Mouse (Mus musculus) erythroblast, adult 5-6 weeks (primary cell): ENCODE results near the gene Ntsr2. TPM values are rescaled to one million over a fixed set of nuclear protein-coding genes. Genes with fewer than 3 reads are reported as not detected.
"Not testable (repeated sequence)": the region's sequence is repeated elsewhere in the genome, so short reads cannot be mapped to it uniquely, and the experiment has no call there.

Experiments
- ATAC-seq: replicated peaks from 2 replicates; pipeline ENCODE4 v1.8.0; 2016; ENCODE audit warnings: moderate number of reproducible peaks, mild to moderate bottlenecking, moderate TSS enrichment, inconsistent platforms; ENCODE audit not compliant: poor library complexity, low FRiP score, severe bottlenecking
- total RNA-seq, 2 experiments: library from RNA; stranded (forward) in 1 of 2; stranded (reverse) in 1 of 2; fragments of 150-400 nt in 1 of 2; fragments of 200-764, 138-1000 nt in 1 of 2; gene quantifications; 2 replicates each; pipeline versions ENCODE4 v1.2.3 to v1.2.4; 2015 to 2017; ENCODE audit warnings: low replicate concordance in 2 of 2

Gene Ntsr2
- total RNA-seq, 2 experiments from 2014 or later: not detected

GRCm38 (mm10) chr12:16644698-16645097 lies 8.5 kb upstream of the Ntsr2 start:
- no peak for ATAC-seq

DNA sequence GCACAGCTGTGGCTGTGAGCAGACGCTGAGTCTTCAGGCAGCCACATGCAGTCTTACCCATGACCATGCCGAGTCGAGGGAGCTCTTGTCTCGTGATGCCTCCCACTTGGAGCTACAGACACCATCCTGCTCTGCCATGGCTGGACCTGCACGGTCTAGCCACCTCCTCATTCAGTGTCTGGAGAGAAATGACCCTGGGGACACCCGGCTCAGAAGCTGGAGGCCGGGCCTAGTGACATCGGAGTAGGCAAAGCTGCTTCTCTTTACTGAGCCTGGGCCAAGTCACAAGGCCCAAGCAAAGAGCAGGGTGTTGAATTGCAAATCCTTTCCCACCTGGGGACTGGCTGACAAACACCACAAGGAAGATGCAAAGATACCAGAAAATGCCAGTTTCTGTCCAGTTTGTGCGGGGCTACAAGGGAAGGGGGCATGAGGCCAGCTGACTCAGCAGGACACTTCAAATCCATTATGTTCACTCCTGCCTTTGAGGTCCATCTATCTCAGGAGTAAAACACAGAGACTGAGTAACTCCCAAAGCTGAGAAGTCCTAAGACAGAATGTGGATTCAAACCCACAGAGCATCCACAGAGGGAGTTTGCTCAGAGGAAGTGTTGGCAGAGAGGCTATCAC lies 6.3 kb upstream of the Ntsr2 start:
- no peak for ATAC-seq

DNA sequence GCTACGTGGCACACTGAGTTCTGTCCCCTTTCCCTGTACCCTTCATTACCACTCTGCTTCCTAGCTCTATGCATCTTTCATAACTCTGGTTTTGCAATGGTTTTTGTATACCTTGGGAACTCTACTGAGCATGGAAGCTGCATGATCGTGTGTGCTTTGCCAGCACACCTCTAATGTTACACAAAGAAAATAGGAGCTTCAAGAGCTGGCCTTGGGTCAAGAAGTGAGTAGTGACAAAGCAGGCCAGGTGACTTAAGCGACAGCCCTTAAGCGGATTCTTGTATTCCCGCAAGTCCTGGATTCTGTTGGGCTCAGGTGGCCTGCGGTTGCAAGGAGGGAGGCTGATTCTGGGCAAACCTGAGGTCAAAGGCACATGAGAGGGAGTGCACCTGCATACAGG lies 4.9 kb upstream of the Ntsr2 start:
- ATAC-seq: no peak

DNA sequence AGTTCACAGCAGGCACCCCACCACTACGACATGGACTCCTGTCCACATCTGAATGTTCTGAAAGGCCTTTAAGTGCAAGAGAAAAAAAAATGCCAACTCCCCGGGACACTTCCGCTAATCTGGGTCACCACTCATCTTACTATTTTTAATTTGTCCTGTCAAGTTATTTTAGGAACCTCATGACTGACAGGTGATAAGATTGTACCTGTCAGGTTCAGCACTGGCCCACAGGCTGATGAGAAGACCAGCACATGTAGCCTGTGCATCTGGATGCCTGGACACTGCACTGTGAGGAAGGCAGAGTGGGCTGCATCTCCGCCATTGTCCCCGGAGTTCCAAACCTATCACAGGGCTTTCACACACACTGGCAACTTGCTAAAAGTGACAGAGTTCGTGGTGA lies 3.4 kb upstream of the Ntsr2 start:
- no peak for ATAC-seq

GRCm38 (mm10) chr12:16655604-16656003 lies 2.4 kb downstream of the Ntsr2 start:
- ATAC-seq: no peak

- no peak for ATAC-seq
These were observed 4.0 kb downstream of the Ntsr2 start for GRCm38 (mm10) chr12:16656906-16657875.

DNA sequence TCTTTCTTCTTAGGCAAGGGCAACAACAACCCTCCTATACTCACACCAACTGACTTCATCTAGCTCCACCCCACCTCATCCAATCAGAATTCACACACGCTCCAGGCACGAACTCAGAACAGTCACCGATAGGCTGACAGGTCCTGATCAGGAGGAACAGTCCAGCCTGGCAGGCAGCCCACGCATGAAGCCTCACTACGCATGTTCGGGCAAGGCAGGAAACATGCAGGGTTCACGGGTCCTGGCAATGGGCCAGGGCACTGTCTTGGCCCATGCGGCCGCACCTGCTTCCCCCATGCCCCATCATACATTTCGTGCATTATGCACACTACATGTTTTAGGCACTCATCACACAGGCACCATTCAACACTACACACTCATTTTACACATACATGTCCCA lies 8.3 kb downstream of the Ntsr2 start:
- no peak for ATAC-seq

GRCm38 (mm10) chr12:16661936-16662335 lies 8.8 kb downstream of the Ntsr2 start:
- no peak for ATAC-seq

DNA sequence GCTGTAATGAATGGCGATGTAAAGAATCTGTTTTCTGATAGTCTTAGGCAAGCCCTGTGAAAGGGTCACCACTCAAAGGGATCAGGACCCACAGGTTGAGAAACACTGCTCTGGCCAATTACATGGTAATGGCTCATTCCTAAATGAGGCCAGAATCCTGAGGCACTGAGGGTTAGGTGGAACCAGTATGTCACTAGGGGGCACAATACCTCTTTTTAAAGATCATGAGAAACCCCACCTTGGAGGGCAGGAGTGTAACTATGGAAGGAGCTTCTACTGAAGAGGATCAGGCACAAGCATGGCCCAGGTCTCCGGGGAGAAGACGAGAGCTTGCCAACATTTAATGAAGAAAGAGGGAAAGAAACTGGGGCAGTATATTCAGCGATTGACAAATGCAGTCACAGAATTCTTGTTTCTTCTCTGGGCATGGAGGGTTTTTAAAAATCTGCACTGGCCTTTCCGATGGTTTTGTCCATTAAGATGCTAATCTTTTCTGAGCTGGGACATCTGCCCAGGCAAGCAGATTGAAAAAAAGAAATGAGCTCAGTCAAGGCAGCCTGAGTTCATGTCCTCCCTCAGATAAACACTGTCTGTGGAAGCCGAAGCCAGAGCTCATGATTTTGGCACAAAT lies 9.9 kb downstream of the Ntsr2 start:
- ATAC-seq: no peak

- no peak for ATAC-seq
These were observed 11.8 kb downstream of the Ntsr2 start for GRCm38 (mm10) chr12:16665022-16665421.

DNA sequence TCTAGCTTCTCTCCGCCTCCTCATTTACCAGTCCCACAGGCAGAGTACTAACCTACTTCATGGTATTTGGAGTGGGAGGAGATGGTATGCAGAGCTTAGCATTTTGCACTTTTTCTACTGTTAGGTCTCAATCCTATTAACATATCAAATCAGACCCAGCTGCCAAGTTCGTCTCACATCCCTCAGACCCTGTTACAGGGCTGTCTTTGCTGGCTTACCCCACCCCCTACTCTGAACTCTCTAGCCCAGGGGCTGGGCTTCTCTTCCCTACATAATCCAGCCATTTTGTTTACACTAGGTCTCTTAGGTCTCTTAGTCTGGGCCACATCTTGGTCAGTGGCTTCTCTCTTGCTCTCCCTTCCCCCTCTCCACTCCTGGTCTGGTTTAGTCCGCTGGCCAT lies 16.0 kb downstream of the Ntsr2 start:
- ATAC-seq: no peak

GRCm38 (mm10) chr12:16672246-16672645 lies 19.1 kb downstream of the Ntsr2 start:
- no peak for ATAC-seq

GRCm38 (mm10) chr12:16690631-16691030 lies 37.4 kb downstream of the Ntsr2 start:
- no peak for ATAC-seq

DNA sequence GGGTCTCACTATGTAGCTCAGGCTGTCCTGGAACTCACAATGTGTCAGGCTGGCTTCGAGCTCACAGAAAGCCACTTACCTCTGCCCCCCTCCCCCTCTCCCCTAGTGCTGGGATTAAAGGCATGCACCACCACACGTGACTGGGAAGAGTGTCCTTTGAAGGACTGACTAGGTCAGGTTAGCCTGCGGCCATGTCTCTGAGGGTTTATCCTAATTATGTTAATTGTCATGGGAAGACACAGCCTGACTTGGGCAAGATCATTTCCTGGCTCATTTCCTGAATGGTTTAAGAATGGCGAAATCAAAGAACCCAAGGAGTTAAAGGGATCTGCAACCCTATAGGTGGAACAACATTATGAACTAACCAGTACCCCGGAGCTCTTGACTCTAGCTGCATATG lies 41.6 kb downstream of the Ntsr2 start:
- no peak for ATAC-seq

DNA sequence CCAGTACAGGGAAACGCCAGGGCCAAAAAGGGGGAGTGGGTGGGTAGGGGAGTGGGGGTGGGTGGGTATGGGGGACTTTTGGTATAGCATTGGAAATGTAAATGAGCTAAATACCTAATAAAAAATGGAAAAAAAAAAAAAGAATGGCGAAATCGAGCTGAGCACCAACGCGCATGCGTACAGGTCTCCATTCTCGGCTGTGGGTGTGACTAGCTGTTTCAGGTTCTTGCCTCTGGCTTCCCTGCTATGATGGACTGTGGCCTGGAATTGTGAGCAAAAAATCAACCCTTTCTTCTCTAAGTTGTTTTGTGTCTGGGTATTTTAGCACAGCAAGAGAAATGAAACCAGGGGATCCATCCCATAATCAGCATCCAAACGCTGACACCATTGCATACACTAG lies 42.1 kb downstream of the Ntsr2 start:
- ATAC-seq: not testable (repeated sequence)

GRCm38 (mm10) chr12:16696146-16696545 lies 43.0 kb downstream of the Ntsr2 start:
- ATAC-seq: no peak

DNA sequence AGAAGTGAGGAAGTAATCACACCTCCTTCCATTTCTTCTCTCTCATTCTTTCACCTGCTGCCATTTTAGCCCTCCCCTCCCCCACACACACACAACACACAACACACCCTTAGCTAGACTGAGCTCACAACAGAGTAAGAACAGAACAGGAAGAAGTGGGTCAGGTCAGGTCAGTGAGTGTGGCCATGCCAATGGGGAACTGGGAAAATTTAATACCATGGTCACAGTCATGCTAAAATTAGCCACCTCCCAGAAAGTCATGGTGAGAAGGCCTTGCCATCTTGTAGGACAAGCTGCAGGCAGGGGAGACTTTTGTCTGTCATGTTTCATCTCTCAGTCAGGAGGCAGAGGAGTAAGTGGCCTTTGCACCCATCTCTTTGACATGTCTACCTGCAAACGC lies 45.5 kb downstream of the Ntsr2 start:
- no peak for ATAC-seq
